8 mouse cellular contexts compared by ENCODE assay signal in genomic region chr3:90076921-90077716, GRCm38 (mm10). TPM values are rescaled to one million over a fixed set of nuclear protein-coding genes. Genes with fewer than 3 reads are reported as not detected.
DNase-seq lines count a peak whose midpoint lies in the region; ATAC-seq and TF ChIP-seq lines count a peak whose summit lies in the region.

No protein-coding gene starts in this region.

- peak overlapping the region; percentile 43 for H3K4me2 ChIP-seq in embryonic facial prominence, embryonic 13.5 days
- peak overlapping the region; percentile 41 for H3K4me2 ChIP-seq in heart, embryonic 16.5 days (ENCODE audit: low read depth, low read length)
- 0 out of 2 replicates have a peak overlapping the region, but pooled peaks have one; percentile 6 for H3K4me2 ChIP-seq in lung, embryonic 15.5 days

- 17% methylated on average over 5 of the region's 5 CpGs for WGBS in embryonic facial prominence, embryonic 13.5 days
- WGBS in heart, embryonic 16.5 days = 17% methylated on average over 5 of the region's 5 CpGs
- 8% methylated on average over 5 of the region's 5 CpGs for WGBS in lung, embryonic 15.5 days

- H3K9ac ChIP-seq in embryonic facial prominence, embryonic 13.5 days = 0 out of 2 replicates have a peak overlapping the region, but pooled peaks have one; percentile 51
- no peak overlapping the region for H3K9ac ChIP-seq in heart, embryonic 16.5 days (ENCODE audit: low read length)
- no peak overlapping the region for H3K9ac ChIP-seq in lung, embryonic 15.5 days

- no peaks in the 10 kb centered on the region for H3K9me3 ChIP-seq in E14TG2a.4 (ENCODE audit: low read length)
- no peaks in the 10 kb centered on the region for H3K9me3 ChIP-seq in embryonic facial prominence, embryonic 13.5 days
- no peaks in the 10 kb centered on the region for H3K9me3 ChIP-seq in heart, embryonic 16.5 days (replicated peaks; ENCODE audit: control insufficient read depth, low read length)
- no peaks in the 10 kb centered on the region for H3K9me3 ChIP-seq in lung, embryonic 15.5 days

- TF ChIP-seq CTCF in E14TG2a.4 (conservative IDR thresholded peaks at IDR 0.05; ENCODE audit: low read length) = peak; percentile 61

- DNase-seq in adrenal gland, postnatal 10 days = peak; percentile 88
- peak; percentile 86 to 89 for DNase-seq in kidney, postnatal 4 days
- DNase-seq in right cerebral cortex, postnatal 10 days (ENCODE audit: low spot score in 2 of 2) = peak; percentile 85 to 87
- DNase-seq in urinary bladder, postnatal 36 days (ENCODE audit: low spot score in 2 of 2) = peak; percentile 74 to 79

- peak overlapping the region; percentile 39; the same call in 1 of the 2 replicates for H3K4me3 ChIP-seq in E14TG2a.4 (replicated peaks; ENCODE audit: low read length)
- 0 out of 2 replicates have a peak overlapping the region, but pooled peaks have one; percentile 2 for H3K4me3 ChIP-seq in embryonic facial prominence, embryonic 13.5 days
- no peak overlapping the region for H3K4me3 ChIP-seq in heart, embryonic 16.5 days (ENCODE audit: low read length)
- H3K4me3 ChIP-seq in lung, embryonic 15.5 days = no peak overlapping the region

- peaks cover 46% of the 10 kb centered on the region for H3K4me1 ChIP-seq in E14TG2a.4 (replicated peaks; ENCODE audit: low read depth, low read length)
- H3K4me1 ChIP-seq in embryonic facial prominence, embryonic 13.5 days = peaks cover 25% of the 10 kb centered on the region
- H3K4me1 ChIP-seq in heart, embryonic 16.5 days (ENCODE audit: control insufficient read depth, insufficient read depth, low read length) = peaks cover 24% of the 10 kb centered on the region
- H3K4me1 ChIP-seq in lung, embryonic 15.5 days = peaks cover 25% of the 10 kb centered on the region

- H3K36me3 ChIP-seq in E14TG2a.4 (ENCODE audit: insufficient read depth, low read length) = peaks cover 12% of the 10 kb centered on the region
- no peaks in the 10 kb centered on the region for H3K36me3 ChIP-seq in embryonic facial prominence, embryonic 13.5 days
- H3K36me3 ChIP-seq in heart, embryonic 16.5 days (ENCODE audit: control insufficient read depth, insufficient read depth) = no peaks in the 10 kb centered on the region
- no peaks in the 10 kb centered on the region for H3K36me3 ChIP-seq in lung, embryonic 15.5 days

- H3K27ac ChIP-seq in embryonic facial prominence, embryonic 13.5 days = no peak overlapping the region
- no peak overlapping the region for H3K27ac ChIP-seq in heart, embryonic 16.5 days (ENCODE audit: low read length)
- H3K27ac ChIP-seq in lung, embryonic 15.5 days = no peak overlapping the region

- no peak for ATAC-seq in embryonic facial prominence, embryonic 13.5 days (ENCODE audit: insufficient number of reproducible peaks, insufficient read depth, low FRiP score, low TSS enrichment, low read depth)
- no peak for ATAC-seq in heart, embryonic 16.5 days (replicated peaks; ENCODE audit: extremely low read depth, insufficient read depth, low FRiP score)
- no peak for ATAC-seq in lung, embryonic 15.5 days (ENCODE audit: borderline replicate concordance, extremely low read depth, low FRiP score, low TSS enrichment)

- no peaks in the 10 kb centered on the region for H3K27me3 ChIP-seq in E14TG2a.4 (ENCODE audit: insufficient read depth, low read length)
- H3K27me3 ChIP-seq in embryonic facial prominence, embryonic 13.5 days = no peaks in the 10 kb centered on the region
- H3K27me3 ChIP-seq in heart, embryonic 16.5 days (ENCODE audit: control insufficient read depth, insufficient read depth, low read length) = no peaks in the 10 kb centered on the region
- H3K27me3 ChIP-seq in lung, embryonic 15.5 days = no peaks in the 10 kb centered on the region

RNA-seq across cellular contexts. Expression of gene Tpm3, which starts 4.7 kb away (rescaled TPM):
- total RNA-seq in adrenal gland, postnatal 10 days (2021) = 100 to 1,000 TPM; 165 to 251 TPM
- 496 and 525 TPM in 2 replicates for polyA plus RNA-seq in embryonic facial prominence, embryonic 13.5 days (2015; fragmentation: Nextera tagmentation; extraction: Ambion mirVana)
- polyA plus RNA-seq in heart, embryonic 16.5 days (2015; fragmentation: Nextera tagmentation; extraction: Ambion mirVana) = 267 and 298 TPM in 2 replicates
- 637 and 683 TPM in 2 replicates for polyA plus RNA-seq in lung, embryonic 15.5 days (2015; fragmentation: Nextera tagmentation; extraction: Ambion mirVana)

RNA-seq across cellular contexts. Expression of gene Ubap2l, which starts 24.7 kb away (rescaled TPM):
- 100 to 1,000 TPM; 152 to 166 TPM for total RNA-seq in adrenal gland, postnatal 10 days (2021)
- polyA plus RNA-seq in embryonic facial prominence, embryonic 13.5 days (2015; fragmentation: Nextera tagmentation; extraction: Ambion mirVana) = 231 and 255 TPM in 2 replicates
- polyA plus RNA-seq in heart, embryonic 16.5 days (2015; fragmentation: Nextera tagmentation; extraction: Ambion mirVana) = 111 and 146 TPM in 2 replicates
- 153 and 157 TPM in 2 replicates for polyA plus RNA-seq in lung, embryonic 15.5 days (2015; fragmentation: Nextera tagmentation; extraction: Ambion mirVana)

RNA-seq across cellular contexts. Expression of gene 4933434E20Rik, which starts 25.7 kb away (rescaled TPM):
- total RNA-seq in adrenal gland, postnatal 10 days (2021) = 10 to 100 TPM; 64.6 to 66.5 TPM
- polyA plus RNA-seq in embryonic facial prominence, embryonic 13.5 days (2015; fragmentation: Nextera tagmentation; extraction: Ambion mirVana) = 146 and 149 TPM in 2 replicates
- 147 and 151 TPM in 2 replicates for polyA plus RNA-seq in heart, embryonic 16.5 days (2015; fragmentation: Nextera tagmentation; extraction: Ambion mirVana)
- 142 and 154 TPM in 2 replicates for polyA plus RNA-seq in lung, embryonic 15.5 days (2015; fragmentation: Nextera tagmentation; extraction: Ambion mirVana)

RNA-seq across cellular contexts. Expression of gene Nup210l, which starts 26.8 kb away (rescaled TPM):
- under 1 TPM; 0.24 to 0.42 TPM for total RNA-seq in adrenal gland, postnatal 10 days (2021)
- polyA plus RNA-seq in embryonic facial prominence, embryonic 13.5 days (2015; fragmentation: Nextera tagmentation; extraction: Ambion mirVana) = 0.30 and 0.44 TPM in 2 replicates
- 0.25 and 0.32 TPM in 2 replicates for polyA plus RNA-seq in heart, embryonic 16.5 days (2015; fragmentation: Nextera tagmentation; extraction: Ambion mirVana)
- polyA plus RNA-seq in lung, embryonic 15.5 days (2015; fragmentation: Nextera tagmentation; extraction: Ambion mirVana) = 0.37 and 0.40 TPM in 2 replicates

Comparison
In these comparisons a context has a peak if more than half of its experiments do, and no peak if none do; other contexts are left out.
1. H3K4me3 ChIP-seq: peak in E14TG2a.4 (single experiment) and embryonic facial prominence, embryonic 13.5 days (single experiment); none in heart, embryonic 16.5 days (single experiment) and lung, embryonic 15.5 days (single experiment).
2. Peak in every context shown above with its lines, with median percentiles within 50 percentile points of each other: DNase-seq and H3K4me2 ChIP-seq.